Comparison of ENCODE assay signal across 7 mouse cellular contexts in genomic region chr10:8431857-8432256, GRCm38 (mm10).
DNase-seq lines count a peak whose midpoint lies in the region; ATAC-seq and TF ChIP-seq lines count a peak whose summit lies in the region.

No protein-coding gene starts in this region.

- no peak overlapping the region for H3ac ChIP-seq in myocyte (ENCODE audit: control insufficient read depth, insufficient read length)

- no peak overlapping the region for H3K4me2 ChIP-seq in kidney, postnatal 0 days (ENCODE audit: low read length)
- H3K4me2 ChIP-seq in myocyte (ENCODE audit: low read depth), result peak overlapping the region; percentile 44

- no peaks in the 10 kb centered on the region for H3K27me3 ChIP-seq in kidney, postnatal 0 days (ENCODE audit: insufficient read depth, low read length)
- no peaks in the 10 kb centered on the region for H3K27me3 ChIP-seq in myocyte (ENCODE audit: control insufficient read depth, insufficient read depth, insufficient read length)

- no peak overlapping the region for H3K4me3 ChIP-seq in kidney, postnatal 0 days (replicated peaks; ENCODE audit: low read depth, low read length)
- H3K4me3 ChIP-seq in myocyte, result no peak overlapping the region

- WGBS in kidney, postnatal 0 days, result 64% methylated on average over 2 of the region's 2 CpGs

- H3K27ac ChIP-seq in kidney, postnatal 0 days, result no peak overlapping the region

- H3K79me2 ChIP-seq in myocyte (ENCODE audit: control insufficient read depth, insufficient read depth), result peaks cover 4% of the 10 kb centered on the region

- DNase-seq in kidney, postnatal 0 days (ENCODE audit: low spot score), result peak; percentile 33
- no peak for DNase-seq in kidney, postnatal 36 days
- peak; percentile 57 for DNase-seq in brain, adult 2 months (ENCODE audit: low read depth, low spot score)
- DNase-seq in heart, adult 8-10 months (ENCODE audit: low spot score), result peak; percentile 46
- no peak for DNase-seq in left cerebral cortex, postnatal 14 days (ENCODE audit: low spot score in 2 of 2)
- DNase-seq in right cerebral cortex, adult 18-20 months, result no peak

- no peak overlapping the region for H3K9ac ChIP-seq in kidney, postnatal 0 days (ENCODE audit: low read depth, low read length)

- intact Hi-C loops in left cerebral cortex, postnatal 14 days (cut with DNase I), result no loop called here

- no peaks in the 10 kb centered on the region for H3K4me1 ChIP-seq in kidney, postnatal 0 days (replicated peaks; ENCODE audit: insufficient read depth, low read length)

- no peak for TF ChIP-seq CTCF in kidney, postnatal 0 days (IDR thresholded peaks at IDR 0.05; ENCODE audit: low read depth)

- no peaks in the 10 kb centered on the region for H3K36me3 ChIP-seq in kidney, postnatal 0 days (ENCODE audit: insufficient read depth, low read length)
- H3K36me3 ChIP-seq in myocyte (ENCODE audit: control insufficient read depth, insufficient read depth), result no peaks in the 10 kb centered on the region

- no peak for TF ChIP-seq POLR2A in myocyte (IDR thresholded peaks at IDR 0.05; ENCODE audit: insufficient read length, low read depth)

- no peaks in the 10 kb centered on the region for H3K9me3 ChIP-seq in kidney, postnatal 0 days (replicated peaks; ENCODE audit: low read length)

- no peak for ATAC-seq in kidney, postnatal 0 days (replicated peaks; ENCODE audit: low FRiP score, low read depth)

TF ChIP-seq in myocyte, 11 proteins besides CTCF, POLR2A, EP300 and RAD21:
- no peak for TF ChIP-seq TCF3 (IDR thresholded peaks at IDR 0.05; ENCODE audit: insufficient read length, low read depth)
- TF ChIP-seq USF1 (IDR thresholded peaks at IDR 0.05; ENCODE audit: low read depth), result no peak
- no peak for TF ChIP-seq MYOD1 (IDR thresholded peaks at IDR 0.05; ENCODE audit: control insufficient read depth in 1 of 3, insufficient read length in 2 of 3, low read depth in 2 of 3)
- TF ChIP-seq MAX (IDR thresholded peaks at IDR 0.05; ENCODE audit: low read depth), result no peak
- no peak for TF ChIP-seq MYOG (IDR thresholded peaks at IDR 0.05; ENCODE audit: control insufficient read depth in 1 of 3, insufficient read depth in 1 of 3, insufficient read length in 2 of 3, low read depth in 2 of 3)
- no peak for TF ChIP-seq E2F4 (IDR thresholded peaks at IDR 0.05; ENCODE audit: insufficient read depth)
- no peak for TF ChIP-seq SRF (IDR thresholded peaks at IDR 0.05; ENCODE audit: control insufficient read depth, insufficient read length, low read depth)
- no peak for TF ChIP-seq POLR2AphosphoS2 (IDR thresholded peaks at IDR 0.05; ENCODE audit: insufficient read length, low read depth)
- no peak for TF ChIP-seq REST (IDR thresholded peaks at IDR 0.05; ENCODE audit: insufficient read depth, insufficient read length)
- no peak for TF ChIP-seq TCF12 (IDR thresholded peaks at IDR 0.05; ENCODE audit: insufficient read depth, poor library complexity, severe bottlenecking)
- no peak for TF ChIP-seq CEBPB (IDR thresholded peaks at IDR 0.05; ENCODE audit: insufficient read depth, poor library complexity, severe bottlenecking)

Comparison
In these comparisons a context has a peak if more than half of its experiments do, and no peak if none do; other contexts are left out.
1. DNase-seq: peak in kidney, postnatal 0 days (single experiment), brain, adult 2 months (single experiment) and heart, adult 8-10 months (single experiment); none in kidney, postnatal 36 days (0 of 2), left cerebral cortex, postnatal 14 days (0 of 2) and right cerebral cortex, adult 18-20 months (single experiment).